Mouse (Mus musculus) limb, embryonic 10.5 days (tissue): ENCODE measurements around the gene Lbp. TPM values are rescaled to one million over a fixed set of nuclear protein-coding genes. Genes with fewer than 3 reads are reported as not detected.
A peak's percentile ranks its signal among the peaks of the same experiment; 100 is the strongest.

Experiments
- DNase-seq: peaks from one replicate; pipeline ENCODE4 v3.0.0-alpha.2; 2017; ENCODE audit warnings: low spot score
- H3K27ac ChIP-seq: fragments of 300-500 bp; sonication (generic); 2 replicates; pipeline ENCODE4 v1.5.1; 2016; ENCODE audit warnings: mild to moderate bottlenecking
- H3K27me3 ChIP-seq: fragments of 300-500 bp; sonication (generic); 2 replicates; pipeline ENCODE4 v1.6.1; 2016; ENCODE audit warnings: low read depth, mild to moderate bottlenecking; ENCODE audit not compliant: poor library complexity, severe bottlenecking
- H3K36me3 ChIP-seq: fragments of 300-500 bp; sonication (generic); 2 replicates; pipeline ENCODE4 v1.6.1; 2016; ENCODE audit warnings: mild to moderate bottlenecking, moderate library complexity
- H3K4me1 ChIP-seq: fragments of 300-500 bp; sonication (generic); 2 replicates; pipeline ENCODE4 v1.6.1; 2016
- H3K4me3 ChIP-seq: fragments of 300-500 bp; sonication (generic); 2 replicates; pipeline ENCODE4 v1.5.1; 2016; ENCODE audit warnings: mild to moderate bottlenecking, moderate library complexity
- H3K9me3 ChIP-seq: fragments of 300-500 bp; sonication (generic); replicated peaks from 2 replicates; pipeline ENCODE4 v1.6.1; 2016; ENCODE audit warnings: mild to moderate bottlenecking
- WGBS: fragments of 180-500 bp; shearing (Covaris S2); methylation state at CpG from one replicate; pipeline ENCODE4 v1.1.7; 2016; 5-methylcytosine and 5-hydroxymethylcytosine counted together
- polyA plus RNA-seq: library from polyadenylated mRNA; unstranded; fragments of >200 nt; fragmentation: Nextera tagmentation; extraction: Ambion mirVana; gene quantifications from 2 replicates; pipeline ENCODE4 v1.2.1, GENCODE M21; 2016

Gene Lbp
- polyA plus RNA-seq, 1 experiment from 2014 or later, result 3.9 TPM

DNA sequence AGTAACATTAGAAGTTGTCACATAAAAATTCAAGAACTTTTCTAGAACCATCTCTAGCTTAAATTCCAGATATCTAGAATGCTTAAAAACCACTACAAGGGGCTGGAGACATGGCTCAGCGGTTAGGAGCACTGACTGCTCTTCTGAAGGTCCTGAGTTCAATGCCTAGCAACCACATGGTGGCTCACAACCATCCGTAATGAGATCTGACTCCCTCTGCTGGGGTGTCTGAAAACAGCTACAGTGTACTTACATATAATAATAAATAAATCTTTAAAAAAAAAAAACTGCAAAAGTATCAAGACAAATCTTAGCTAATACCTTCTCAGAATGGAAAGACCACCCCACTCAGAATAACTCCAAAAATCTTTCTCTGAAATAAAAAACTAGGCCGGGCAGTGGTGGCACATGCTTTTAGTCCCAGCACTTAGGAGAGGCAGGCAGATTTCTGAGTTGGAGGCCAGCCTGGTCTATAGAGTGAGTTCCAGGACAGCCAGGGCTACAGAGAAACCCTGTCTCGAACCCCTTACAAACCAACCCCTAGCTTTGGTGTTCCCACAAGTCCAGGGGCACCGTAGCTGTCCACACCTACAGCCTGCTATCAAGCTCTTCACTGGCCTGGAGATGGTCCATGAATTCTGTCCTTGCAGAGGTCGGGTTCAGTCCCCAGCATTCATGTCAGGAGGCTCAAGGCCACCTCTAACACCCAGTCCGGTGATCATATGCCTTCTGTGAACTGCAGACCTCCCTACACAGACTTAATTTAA lies 48.2 kb downstream of the Lbp start:
- DNase-seq, result no peak
- H3K4me1 ChIP-seq, result peaks cover 13% of the 10 kb centered on the region
- H3K4me3 ChIP-seq, result no peak overlapping the region
- H3K27me3 ChIP-seq, result no peaks in the 10 kb centered on the region
- no peaks in the 10 kb centered on the region for H3K9me3 ChIP-seq
- H3K36me3 ChIP-seq, result peaks cover 81% of the 10 kb centered on the region
- H3K27ac ChIP-seq, result no peak overlapping the region
- WGBS, result 86% methylated on average over 7 of the region's 7 CpGs

DNA sequence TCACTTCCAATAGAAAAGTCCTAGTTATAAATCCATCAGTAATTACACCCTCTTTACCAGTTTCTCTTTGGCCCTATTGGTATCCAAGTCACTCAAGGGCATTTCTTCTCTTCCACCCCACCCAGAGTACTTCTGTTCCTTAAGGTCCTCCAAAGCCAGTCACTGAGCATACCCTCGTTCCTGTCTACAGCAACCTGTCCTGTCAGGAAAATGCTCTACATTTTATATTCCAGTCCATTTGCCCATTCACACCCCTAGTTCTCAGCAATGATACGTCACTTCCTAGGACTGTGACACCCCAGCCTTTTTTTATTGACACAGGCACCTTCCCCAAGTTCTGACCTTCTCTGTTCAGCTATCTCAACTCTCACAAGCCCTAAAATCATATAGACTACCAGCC lies 48.9 kb downstream of the Lbp start:
- H3K4me3 ChIP-seq, result no peak overlapping the region
- peaks cover 88% of the 10 kb centered on the region for H3K36me3 ChIP-seq
- WGBS, result 84% methylated on average over 2 of the region's 2 CpGs
- peaks cover 20% of the 10 kb centered on the region for H3K4me1 ChIP-seq
- no peak overlapping the region for H3K27ac ChIP-seq
- H3K27me3 ChIP-seq, result no peaks in the 10 kb centered on the region
- no peak for DNase-seq
- no peaks in the 10 kb centered on the region for H3K9me3 ChIP-seq

DNA sequence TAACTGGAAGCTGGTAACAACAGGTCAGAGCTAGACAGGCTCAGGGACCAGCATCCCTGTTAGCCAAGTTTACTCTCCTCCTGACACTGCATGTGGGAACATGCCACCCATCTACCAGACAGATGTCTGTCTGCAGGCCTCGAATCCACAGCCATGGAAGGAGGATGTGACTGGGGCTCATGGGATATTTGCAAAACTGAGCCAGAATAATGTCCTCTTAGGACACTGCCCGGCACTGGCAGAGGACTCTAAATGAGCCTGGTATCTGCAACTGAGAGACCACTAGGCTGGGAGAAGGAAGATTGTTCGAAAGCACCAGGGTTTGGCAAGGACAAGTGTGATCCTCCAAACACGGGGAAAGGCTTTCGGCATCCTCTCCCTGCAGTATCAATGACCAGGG lies 49.8 kb downstream of the Lbp start:
- Histone ChIP-seq H3K27ac (no peak overlapping the region), H3K36me3 (peaks cover 91% of the 10 kb centered on the region), H3K4me1 (peaks cover 23% of the 10 kb centered on the region), H3K9me3 (no peaks in the 10 kb centered on the region), H3K4me3 (no peak overlapping the region), H3K27me3 (no peaks in the 10 kb centered on the region)
- DNase-seq, result no peak
- WGBS, result 90% methylated on average over 5 of the region's 5 CpGs

DNA sequence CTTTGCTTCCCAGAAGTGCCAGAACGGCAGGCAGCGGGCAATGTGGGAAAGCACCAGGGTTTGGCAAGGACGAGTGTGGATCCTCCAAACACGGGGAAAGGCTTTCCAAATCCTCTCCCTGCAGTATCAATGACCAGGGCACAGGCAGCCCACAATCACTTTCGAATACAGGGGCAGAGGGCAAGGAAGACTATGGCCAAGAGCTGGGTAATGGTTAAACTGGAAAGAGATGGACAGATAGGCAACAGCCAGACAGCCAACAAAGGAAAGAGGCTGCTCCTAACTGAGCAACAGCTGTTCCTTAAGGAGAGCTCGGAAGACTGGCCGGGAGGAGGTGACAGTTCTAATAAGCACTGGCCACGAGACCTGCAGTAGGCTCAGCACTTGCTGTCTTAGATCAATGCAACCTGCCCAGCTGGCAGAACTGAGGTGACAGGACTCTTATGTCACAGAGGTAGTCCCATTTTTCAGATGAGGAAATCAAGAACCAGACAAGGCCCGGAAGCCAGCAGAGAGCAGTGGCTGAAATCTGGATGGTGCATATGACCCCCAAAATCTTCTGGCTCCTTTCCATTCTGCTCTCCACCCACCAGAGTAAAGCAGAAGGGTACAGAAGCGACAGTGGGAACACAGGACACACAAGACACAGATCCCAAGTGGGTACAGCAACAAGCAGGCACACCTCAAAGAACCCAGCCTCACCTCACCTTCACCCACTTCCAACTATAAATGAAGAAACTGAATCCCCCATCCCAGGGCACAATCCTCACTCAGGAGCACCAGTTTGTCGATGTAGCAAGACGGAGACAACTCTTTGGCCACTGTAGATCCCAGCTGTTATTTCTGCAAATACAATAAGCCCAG lies 53.7 kb downstream of the Lbp start:
- peaks cover 56% of the 10 kb centered on the region for H3K36me3 ChIP-seq

DNA sequence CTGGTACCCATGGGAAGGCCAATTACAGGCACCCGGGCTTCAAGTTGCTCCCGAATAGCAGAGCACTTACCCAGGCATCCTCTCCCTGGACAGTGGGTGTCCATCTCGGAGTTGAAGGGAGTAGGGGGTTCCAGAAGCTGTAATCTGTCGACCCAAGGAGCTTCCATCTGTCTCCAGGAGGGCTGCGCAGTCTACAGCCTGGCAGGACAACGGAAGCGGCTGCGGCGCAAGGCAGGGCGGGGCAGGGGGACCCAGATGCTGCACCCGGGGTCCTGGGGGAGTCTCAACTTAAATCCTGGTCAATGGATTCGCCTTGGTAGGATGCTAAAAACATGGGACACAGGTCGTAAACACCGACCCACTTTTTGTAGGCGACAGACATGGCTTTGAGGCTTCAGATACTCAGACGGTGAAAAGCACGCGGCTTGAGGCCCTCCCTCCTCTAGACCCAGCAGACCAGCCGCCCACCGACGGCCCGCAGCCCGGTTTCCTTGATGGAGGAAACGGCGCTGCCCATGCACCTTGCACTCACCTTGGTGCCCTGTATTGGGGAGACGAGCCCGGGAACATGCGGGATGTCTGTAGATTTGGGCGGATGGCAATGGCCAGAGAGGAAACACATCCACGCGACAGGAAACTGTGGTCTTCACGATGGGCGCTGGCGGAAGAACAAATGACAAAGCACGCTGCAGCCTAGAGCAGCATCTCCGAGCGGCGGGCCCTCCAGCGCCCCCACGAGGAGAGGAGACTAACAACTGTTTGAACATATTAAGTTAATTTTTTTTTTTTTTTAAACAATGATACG lies 54.8 kb downstream of the Lbp start:
- Histone ChIP-seq H3K9me3 (no peaks in the 10 kb centered on the region), H3K4me3 (peak overlapping the region; percentile 82), H3K36me3 (peaks cover 45% of the 10 kb centered on the region), H3K4me1 (peaks cover 23% of the 10 kb centered on the region), H3K27ac (peak overlapping the region; percentile 91), H3K27me3 (0 out of 2 replicates have a peak, but pooled peaks cover 4% of the 10 kb centered on the region)
- WGBS, result under 1% methylated on average over 41 of the region's 41 CpGs
- peak; percentile 91 for DNase-seq

More for the DNA sequence above, 53.7 kb downstream of the Lbp start:
- peak overlapping the region; percentile 91 for H3K27ac ChIP-seq
- 0 out of 2 replicates have a peak, but pooled peaks cover under 1% of the 10 kb centered on the region for H3K27me3 ChIP-seq
- DNase-seq, result no peak
- peaks cover 23% of the 10 kb centered on the region for H3K4me1 ChIP-seq
- peak overlapping the region; percentile 82 for H3K4me3 ChIP-seq
- WGBS, result 71% methylated on average over 12 of the region's 12 CpGs
- H3K9me3 ChIP-seq, result no peaks in the 10 kb centered on the region

DNA sequence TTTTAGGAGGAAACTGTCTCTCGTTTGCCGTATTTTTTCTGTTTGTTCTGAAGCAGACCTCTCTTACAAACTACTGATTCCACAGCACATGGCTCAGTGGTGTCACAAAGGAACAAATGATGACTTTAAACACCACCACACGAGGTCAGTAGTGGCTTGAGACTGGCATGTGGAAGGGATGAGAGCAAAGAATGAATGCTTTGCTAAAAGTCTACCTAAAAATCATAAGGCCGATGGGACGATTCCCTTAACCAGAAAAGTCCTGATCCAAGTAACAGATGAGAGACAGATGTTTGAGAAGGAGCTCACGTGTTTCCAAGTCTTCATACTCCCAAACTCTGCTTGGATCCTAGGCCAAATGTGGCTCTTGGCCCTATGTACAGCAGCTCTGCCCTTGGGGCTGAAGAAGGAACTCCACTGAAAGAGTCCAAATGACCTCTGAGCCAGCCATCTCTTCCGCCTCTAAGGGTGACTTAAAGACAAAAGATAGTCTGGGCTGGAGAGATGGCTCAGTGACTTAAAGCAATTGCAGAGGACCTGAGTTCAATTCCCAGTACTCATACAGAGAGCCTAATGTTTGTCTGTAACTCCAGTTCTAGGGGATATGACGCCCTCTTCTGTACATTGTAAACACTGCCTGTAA lies 55.5 kb downstream of the Lbp start:
- peak; percentile 48 for DNase-seq
- 38% methylated on average over 8 of the region's 8 CpGs for WGBS
- peak overlapping the region; percentile 91 for H3K27ac ChIP-seq

DNA sequence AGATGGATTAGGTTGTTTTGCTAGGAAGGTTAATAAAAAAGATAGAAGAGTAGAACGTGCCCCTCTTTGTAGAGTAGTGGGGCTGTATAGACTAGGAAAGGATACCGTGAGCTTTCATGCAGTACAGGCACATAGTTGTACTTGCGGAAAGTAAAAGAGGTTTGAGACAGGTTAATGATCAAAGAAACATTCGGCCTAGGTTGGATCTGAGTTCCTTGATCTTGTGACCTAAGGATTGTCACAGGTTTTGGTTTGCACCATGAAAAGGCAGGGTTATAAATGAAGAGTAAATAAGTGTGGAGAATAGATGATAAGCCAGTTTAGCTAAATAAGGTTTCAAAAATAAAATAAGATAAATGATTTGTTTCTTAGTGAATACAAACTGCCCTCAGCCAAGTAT lies 57.9 kb downstream of the Lbp start:
- DNase-seq, result no peak
- Histone ChIP-seq H3K4me3 (no peak overlapping the region), H3K27ac (no peak overlapping the region), H3K27me3 (0 out of 2 replicates have a peak, but pooled peaks cover 4% of the 10 kb centered on the region), H3K36me3 (peaks cover 14% of the 10 kb centered on the region), H3K4me1 (peaks cover 13% of the 10 kb centered on the region), H3K9me3 (no peaks in the 10 kb centered on the region)
- 81% methylated on average over 4 of the region's 4 CpGs for WGBS

More for the DNA sequence above, 55.5 kb downstream of the Lbp start:
- H3K9me3 ChIP-seq, result no peaks in the 10 kb centered on the region
- peak overlapping the region; percentile 82 for H3K4me3 ChIP-seq
- peaks cover 38% of the 10 kb centered on the region for H3K36me3 ChIP-seq
- H3K4me1 ChIP-seq, result peaks cover 23% of the 10 kb centered on the region
- 0 out of 2 replicates have a peak, but pooled peaks cover 4% of the 10 kb centered on the region for H3K27me3 ChIP-seq

DNA sequence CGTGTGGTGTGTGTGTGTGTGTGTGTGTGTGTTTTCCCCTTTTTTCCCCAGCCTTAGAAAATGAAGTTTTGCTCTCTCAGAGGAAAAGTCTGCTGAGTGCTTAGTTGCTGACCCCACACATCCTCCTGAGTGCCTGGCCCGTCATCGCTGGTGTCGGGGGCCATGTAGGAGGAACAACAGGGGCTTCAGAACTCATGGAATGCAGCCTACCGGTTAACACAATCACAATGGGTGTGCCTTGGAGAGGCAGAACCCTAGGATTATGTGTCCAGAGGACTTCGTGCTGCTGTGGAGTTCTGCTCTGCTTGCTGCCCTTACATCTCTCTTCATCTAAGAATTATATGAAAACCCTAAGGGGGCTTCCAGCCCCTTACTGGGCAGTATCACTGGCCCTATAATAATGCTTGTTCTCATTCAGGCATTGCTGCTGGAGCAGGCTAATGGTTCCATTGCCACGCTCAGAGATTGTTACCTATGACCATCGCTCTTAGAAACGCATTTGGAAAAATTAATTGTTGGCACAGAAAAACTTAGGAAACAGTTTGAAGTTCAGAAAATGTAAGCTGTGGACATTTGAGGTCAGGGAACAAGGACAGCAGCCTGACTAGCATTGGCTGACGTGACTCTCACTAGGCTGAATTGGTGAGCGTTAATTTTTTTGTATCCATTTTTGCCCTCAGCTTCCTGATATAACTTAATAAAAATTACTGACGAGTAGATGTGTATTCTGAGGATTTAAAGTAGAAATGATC lies 59.0 kb downstream of the Lbp start:
- no peak overlapping the region for H3K4me3 ChIP-seq
- H3K27ac ChIP-seq, result no peak overlapping the region
- H3K27me3 ChIP-seq, result 0 out of 2 replicates have a peak, but pooled peaks cover 4% of the 10 kb centered on the region
- WGBS, result 79% methylated on average over 12 of the region's 12 CpGs
- DNase-seq, result no peak
- peaks cover 3% of the 10 kb centered on the region for H3K36me3 ChIP-seq
- no peaks in the 10 kb centered on the region for H3K9me3 ChIP-seq
- peaks cover 2% of the 10 kb centered on the region for H3K4me1 ChIP-seq

DNA sequence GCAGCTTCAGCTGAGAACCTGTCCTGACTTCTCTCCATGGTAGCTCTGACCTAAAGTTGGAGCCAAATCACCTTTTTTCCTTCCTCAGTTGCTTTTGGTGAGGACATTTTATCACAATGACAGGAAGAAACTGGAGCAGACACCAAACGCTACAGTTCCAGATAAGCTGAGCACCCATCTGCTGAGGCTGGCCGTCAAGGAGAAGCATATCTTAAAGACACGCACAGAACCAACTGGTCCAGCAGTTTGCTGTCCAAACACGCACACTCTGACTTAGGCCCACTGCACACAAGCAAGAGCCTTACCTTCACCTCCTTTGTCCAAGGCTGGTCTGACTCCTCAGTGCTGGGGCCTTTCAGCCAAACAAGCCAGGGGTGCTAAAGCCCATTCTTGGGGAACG lies 61.4 kb downstream of the Lbp start:
- no peak overlapping the region for H3K4me3 ChIP-seq
- H3K4me1 ChIP-seq, result no peaks in the 10 kb centered on the region
- H3K27me3 ChIP-seq, result 0 out of 2 replicates have a peak, but pooled peaks cover 4% of the 10 kb centered on the region
- H3K27ac ChIP-seq, result no peak overlapping the region
- no peaks in the 10 kb centered on the region for H3K36me3 ChIP-seq
- 91% methylated on average over 5 of the region's 5 CpGs for WGBS
- H3K9me3 ChIP-seq, result no peaks in the 10 kb centered on the region
- no peak for DNase-seq

DNA sequence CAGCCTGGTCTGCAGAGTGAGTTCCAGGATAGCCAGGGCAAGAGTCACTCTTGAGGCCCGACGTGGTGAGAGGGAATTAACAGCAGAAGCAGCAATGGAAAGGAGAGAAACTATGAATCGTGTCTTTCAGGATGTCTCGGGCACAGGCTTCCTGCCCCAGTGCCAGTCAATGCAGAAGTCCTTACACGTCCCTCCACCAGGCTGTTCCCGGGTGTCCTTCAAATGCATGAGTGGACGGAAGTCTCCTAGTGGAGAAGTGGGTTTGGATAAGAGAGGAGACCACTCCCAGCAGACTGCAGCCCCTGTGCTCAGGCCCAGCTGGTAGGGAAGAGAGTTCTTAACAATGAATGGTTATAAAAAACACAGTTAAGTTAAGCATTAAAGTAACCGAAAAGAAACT lies 62.0 kb downstream of the Lbp start:
- no peak for DNase-seq
- no peaks in the 10 kb centered on the region for H3K4me1 ChIP-seq
- no peaks in the 10 kb centered on the region for H3K9me3 ChIP-seq
- no peak overlapping the region for H3K4me3 ChIP-seq
- H3K27ac ChIP-seq, result no peak overlapping the region
- H3K36me3 ChIP-seq, result no peaks in the 10 kb centered on the region
- peaks cover 7% of the 10 kb centered on the region for H3K27me3 ChIP-seq
- WGBS, result 94% methylated on average over 8 of the region's 8 CpGs

DNA sequence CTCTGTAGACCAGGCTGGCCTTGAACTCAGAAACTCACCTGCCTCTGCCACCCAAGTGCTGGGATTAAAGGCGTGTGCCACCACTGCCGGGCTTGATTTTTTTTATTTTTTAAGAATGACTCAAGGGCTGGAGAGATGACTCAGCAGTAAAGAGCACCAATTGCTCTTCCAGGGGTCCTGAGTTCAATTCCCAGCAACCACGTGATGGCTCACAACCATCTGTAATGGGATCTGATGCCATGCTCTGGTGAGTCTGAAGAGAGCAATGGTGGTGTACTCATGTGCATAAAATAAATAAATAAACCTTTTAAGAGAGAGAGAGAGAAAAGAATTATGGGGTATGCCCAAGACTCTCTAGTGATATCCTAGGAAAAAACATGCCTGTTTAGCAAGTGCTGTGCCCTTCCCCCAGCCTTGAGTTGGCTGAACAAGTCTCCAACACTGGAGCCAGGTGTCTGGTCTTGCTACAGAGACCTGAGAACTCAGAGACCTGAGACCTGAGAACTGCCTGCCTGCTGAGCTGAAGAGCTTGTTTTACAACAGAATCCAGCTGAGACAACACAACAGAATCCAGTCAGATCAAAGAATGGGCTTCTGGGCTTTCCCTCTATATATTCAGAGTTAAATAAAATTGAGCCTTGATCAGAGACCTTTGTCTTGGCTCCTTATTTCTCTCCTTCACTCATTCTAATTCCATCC lies 63.3 kb downstream of the Lbp start:
- no peaks in the 10 kb centered on the region for H3K36me3 ChIP-seq
- H3K4me1 ChIP-seq, result no peaks in the 10 kb centered on the region
- peaks cover 21% of the 10 kb centered on the region for H3K27me3 ChIP-seq
- no peak overlapping the region for H3K27ac ChIP-seq
- no peak for DNase-seq
- no peak overlapping the region for H3K4me3 ChIP-seq
- WGBS, result 86% methylated on average over 3 of the region's 3 CpGs
- H3K9me3 ChIP-seq, result no peaks in the 10 kb centered on the region
